Mouse (Mus musculus) right cerebral cortex, postnatal 25 days (tissue): ENCODE data around the gene Dusp16.
"Not testable (repeated sequence)": the region's sequence is repeated elsewhere in the genome, so short reads cannot be mapped to it uniquely, and the experiment has no call there.

Source experiments
- DNase-seq: peaks from one replicate; pipeline ENCODE4 v3.0.0; 2022

Dusp16 gene

GRCm38 (mm10) chr6:134695625-134696024 lies 96.8 kb downstream of the Dusp16 start:
- DNase-seq, result no peak

DNA sequence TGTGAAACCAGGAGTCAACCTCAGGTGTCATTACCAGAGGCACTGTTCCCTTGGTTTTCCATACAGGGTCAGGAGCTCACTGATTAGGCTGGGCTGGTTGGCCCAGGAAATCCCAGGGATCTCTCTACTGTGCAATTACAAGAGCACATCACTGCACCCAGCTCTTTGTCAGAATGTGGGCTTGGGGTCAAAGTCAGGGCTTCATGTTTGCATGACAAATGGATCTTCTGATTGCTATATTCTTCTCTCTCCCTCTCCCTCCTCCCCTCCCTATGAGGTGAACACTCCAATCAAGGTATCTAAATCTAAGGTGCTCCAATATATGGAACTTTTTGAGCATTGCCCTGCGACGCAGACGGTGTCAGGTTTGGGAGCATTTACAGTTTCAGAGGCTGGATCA lies 97.4 kb downstream of the Dusp16 start:
- DNase-seq, result no peak

DNA sequence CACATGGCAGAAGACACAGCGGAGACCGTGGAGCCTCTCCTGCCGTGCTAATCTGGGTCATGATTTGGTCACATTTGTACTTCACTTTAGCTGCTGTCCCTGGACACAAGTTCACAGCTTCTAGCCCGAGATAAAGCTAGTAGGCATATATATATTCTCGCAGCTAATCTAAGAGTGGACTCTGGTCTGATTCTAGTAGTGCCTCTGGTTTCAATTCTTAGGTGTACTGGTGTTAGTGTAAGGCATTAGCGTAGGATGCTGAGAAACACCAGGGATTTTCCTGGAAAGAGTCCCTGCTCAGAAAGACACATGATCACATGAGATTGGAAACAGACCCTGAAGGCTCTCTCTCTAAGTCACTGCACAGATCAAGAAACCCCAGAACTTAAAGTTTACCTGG lies 97.9 kb downstream of the Dusp16 start:
- DNase-seq, result no peak

GRCm38 (mm10) chr6:134685515-134685914 lies 106.9 kb downstream of the Dusp16 start:
- DNase-seq, result no peak

GRCm38 (mm10) chr6:134685040-134685439 lies 107.4 kb downstream of the Dusp16 start:
- no peak for DNase-seq

DNA sequence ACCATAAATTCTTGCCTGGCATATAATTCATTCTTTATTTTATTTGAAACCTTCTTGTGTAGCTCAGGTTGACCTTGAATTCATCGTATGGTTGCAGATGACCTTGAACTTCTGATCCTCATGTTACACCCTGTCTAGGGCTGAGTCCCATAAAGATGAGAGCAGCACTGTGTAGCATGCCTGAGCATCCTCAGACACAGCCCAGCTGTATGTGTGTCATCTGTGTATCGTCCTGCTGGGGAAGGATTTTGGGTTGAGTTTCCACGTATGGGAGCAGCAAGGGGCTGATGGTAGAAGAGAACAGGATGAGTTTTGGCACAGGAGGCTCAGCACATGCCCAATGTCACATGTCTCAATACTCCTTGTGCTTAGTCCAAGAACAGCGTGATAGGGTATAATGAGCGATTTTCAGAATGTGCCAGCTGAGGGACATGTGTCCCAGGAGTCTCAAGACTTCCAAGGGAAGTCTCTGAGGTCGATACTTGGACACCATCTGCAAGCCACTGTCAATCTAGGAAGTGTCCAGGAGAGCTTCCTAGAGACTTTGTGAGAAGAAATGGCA lies 108.0 kb downstream of the Dusp16 start:
- no peak for DNase-seq

DNA sequence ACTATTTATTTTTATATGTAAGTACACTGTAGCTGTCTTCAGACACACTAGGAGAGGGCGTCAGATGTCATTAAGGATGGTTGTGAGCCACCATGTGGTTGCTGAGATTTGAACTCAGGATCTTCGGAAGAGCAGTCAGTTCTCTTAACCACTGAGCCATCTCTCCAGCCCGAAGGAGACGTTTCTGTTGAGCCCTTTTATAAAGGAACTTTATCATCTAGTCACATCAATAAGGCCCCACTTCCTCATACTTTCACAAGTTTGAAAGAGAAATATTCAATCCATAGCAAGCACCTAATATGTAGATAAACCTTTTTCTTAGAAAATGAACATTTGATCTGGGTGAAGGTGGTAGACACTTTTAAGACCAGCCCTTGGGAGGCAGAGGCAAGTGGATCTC lies 113.1 kb downstream of the Dusp16 start:
- DNase-seq, result not testable (repeated sequence)

- no peak for DNase-seq
These were observed 114.4 kb downstream of the Dusp16 start for GRCm38 (mm10) chr6:134678037-134678436.

DNA sequence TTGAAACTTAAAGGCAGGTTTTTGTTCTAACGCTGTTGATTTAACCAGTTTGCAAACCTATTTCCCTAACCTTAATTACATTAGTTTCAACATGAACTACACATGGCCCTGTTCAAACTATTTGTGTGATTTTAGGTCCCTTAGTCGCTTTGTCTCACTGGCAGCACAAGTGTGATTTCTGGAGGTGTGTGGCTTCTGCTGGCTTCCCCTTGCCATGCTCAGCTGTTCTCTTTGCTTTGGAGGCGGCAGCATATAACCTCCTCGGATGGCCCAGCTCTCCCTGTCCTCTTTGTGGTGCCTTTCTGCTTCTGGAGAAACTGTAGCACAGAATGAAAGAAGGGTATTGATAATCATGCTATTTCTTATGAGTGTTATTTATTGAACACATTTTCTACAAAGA lies 114.9 kb downstream of the Dusp16 start:
- no peak for DNase-seq

DNA sequence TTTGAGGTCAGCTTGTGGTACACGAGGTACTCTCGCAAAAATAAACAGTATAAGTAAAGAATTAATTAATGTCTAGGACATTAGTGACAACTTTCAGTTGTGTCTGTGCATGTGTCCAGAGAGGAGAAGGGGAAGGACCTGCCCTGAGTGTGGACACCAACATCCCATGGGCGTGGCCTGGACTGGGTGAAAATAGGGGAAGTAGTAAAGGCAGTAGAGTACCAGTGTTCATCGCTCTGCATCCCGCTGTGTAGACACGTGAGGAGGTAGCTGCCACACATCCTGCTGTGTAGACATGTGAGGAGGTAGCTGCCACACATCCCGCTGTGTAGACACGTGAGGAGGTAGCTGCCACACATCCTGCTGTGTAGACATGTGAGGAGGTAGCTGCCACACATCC lies 118.7 kb downstream of the Dusp16 start:
- DNase-seq, result not testable (repeated sequence)

- no peak for DNase-seq
These were observed 121.5 kb downstream of the Dusp16 start for GRCm38 (mm10) chr6:134670881-134671411.

GRCm38 (mm10) chr6:134669179-134669865 lies 123.1 kb downstream of the Dusp16 start:
- no peak for DNase-seq

- no peak for DNase-seq
These were observed 123.9 kb downstream of the Dusp16 start for GRCm38 (mm10) chr6:134668519-134668918.

DNA sequence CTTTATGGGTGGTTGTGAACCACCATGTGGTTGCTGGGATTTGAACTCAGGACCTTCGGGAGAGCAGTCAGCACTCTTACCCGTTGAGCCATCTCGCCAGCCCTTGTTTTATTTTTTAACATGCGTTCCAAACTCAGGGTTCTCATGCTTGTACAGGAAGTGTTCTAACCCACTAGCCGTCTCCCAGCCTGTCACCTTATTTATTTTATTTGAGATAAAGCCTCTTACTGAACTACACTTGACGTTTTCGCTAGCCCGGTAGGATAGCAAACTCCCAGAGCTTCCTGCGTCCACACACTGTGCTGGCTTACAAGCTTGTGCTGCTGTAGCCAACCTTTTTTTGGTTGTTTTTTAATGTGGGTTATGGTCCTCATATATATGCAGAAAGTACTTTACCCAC lies 126.6 kb downstream of the Dusp16 start:
- DNase-seq, result no peak
